Mouse (Mus musculus) hindbrain, embryonic 16.5 days (tissue): Measurements from ENCODE around the gene Polrmt. TPM values are rescaled to one million over a fixed set of nuclear protein-coding genes. Genes with fewer than 3 reads are reported as not detected.

Experiments
- ATAC-seq: fragments of 200-750 bp; cut with Nextera tagmentation; 2 replicates; pipeline ENCODE4 v1.8.0; 2017; ENCODE audit warnings: moderate TSS enrichment, moderate library complexity
- H3K27ac ChIP-seq: fragments of 300-500 bp; sonication (generic); 2 replicates; pipeline ENCODE4 v1.5.1; 2014; ENCODE audit warnings: low read depth, mild to moderate bottlenecking, control low read depth, low read length, moderate library complexity
- H3K27me3 ChIP-seq: fragments of 300-500 bp; sonication (generic); replicated peaks from 2 replicates; pipeline ENCODE4 v1.6.1; 2014; ENCODE audit warnings: low read length; ENCODE audit not compliant: control insufficient read depth, insufficient read depth
- H3K36me3 ChIP-seq: fragments of 300-500 bp; sonication (generic); 2 replicates; pipeline ENCODE4 v1.6.1; 2014; ENCODE audit warnings: mild to moderate bottlenecking, low read length, moderate library complexity, mixed read lengths; ENCODE audit not compliant: control insufficient read depth, insufficient read depth
- H3K4me1 ChIP-seq: fragments of 300-500 bp; sonication (generic); 2 replicates; pipeline ENCODE4 v1.6.1; 2014; ENCODE audit warnings: low read depth, low read length; ENCODE audit not compliant: control insufficient read depth, insufficient read depth
- H3K4me2 ChIP-seq: fragments of 300-500 bp; sonication (generic); 2 replicates; pipeline ENCODE4 v1.6.1; 2014; ENCODE audit warnings: mild to moderate bottlenecking, low read length, control low read depth, moderate library complexity
- H3K4me3 ChIP-seq: fragments of 300-500 bp; sonication (generic); 2 replicates; pipeline ENCODE4 v1.5.1; 2014; ENCODE audit warnings: mild to moderate bottlenecking, low read length, control low read depth, moderate library complexity
- H3K9ac ChIP-seq: fragments of 300-500 bp; sonication (generic); 2 replicates; pipeline ENCODE4 v1.6.1; 2014; ENCODE audit warnings: low read depth, mild to moderate bottlenecking, control low read depth, low read length, moderate library complexity
- H3K9me3 ChIP-seq: fragments of 300-500 bp; sonication (generic); 2 replicates; pipeline ENCODE4 v1.6.1; 2014; ENCODE audit warnings: mild to moderate bottlenecking, low read length, moderate library complexity; ENCODE audit not compliant: control insufficient read depth
- WGBS: fragments of 180-500 bp; shearing (Covaris S2); extraction: QIAGEN DNeasy Blood & Tissue Kit; methylation state at CpG from one replicate; pipeline ENCODE4 v1.1.7; 2014; 5-methylcytosine and 5-hydroxymethylcytosine counted together
- polyA plus RNA-seq: library from polyadenylated mRNA; unstranded; fragments of >200 nt; fragmentation: Nextera tagmentation; extraction: Ambion mirVana; gene quantifications from 2 replicates; pipeline ENCODE4 v1.2.1, GENCODE M21; 2015

The Polrmt gene
- polyA plus RNA-seq, 1 experiment from 2014 or later = 37.1 TPM

- Histone ChIP-seq H3K36me3 (peaks cover 17% of the 10 kb centered on the region), H3K4me1 (no peaks in the 10 kb centered on the region), H3K9me3 (no peaks in the 10 kb centered on the region), H3K9ac (no peak overlapping the region), H3K27me3 (no peaks in the 10 kb centered on the region), H3K4me2 (no peak overlapping the region), H3K4me3 (no peak overlapping the region), H3K27ac (no peak overlapping the region)
- 98% methylated on average over 2 of the region's 2 CpGs for WGBS
- no peak for ATAC-seq
Observed at GRCm38 (mm10) chr10:79691986-79692548, 54.3 kb downstream of the Polrmt start.

GRCm38 (mm10) chr10:79689178-79689577, 57.2 kb downstream of the Polrmt start:
- no peak overlapping the region for H3K9ac ChIP-seq
- no peaks in the 10 kb centered on the region for H3K9me3 ChIP-seq
- no peak for ATAC-seq
- peaks cover 33% of the 10 kb centered on the region for H3K36me3 ChIP-seq
- H3K4me1 ChIP-seq = peaks cover under 1% of the 10 kb centered on the region
- H3K27ac ChIP-seq = no peak overlapping the region
- no peaks in the 10 kb centered on the region for H3K27me3 ChIP-seq
- H3K4me3 ChIP-seq = no peak overlapping the region
- WGBS = 94% methylated on average over 3 of the region's 3 CpGs
- H3K4me2 ChIP-seq = no peak overlapping the region

- Histone ChIP-seq H3K9ac (no peak within 1 kb of the TSS), H3K36me3 (peaks cover 33% of the 10 kb centered on the region), H3K27me3 (no peaks in the 10 kb centered on the region), H3K27ac (no peak within 1 kb of the TSS), H3K4me3 (no peak within 1 kb of the TSS), H3K4me2 (no peak within 1 kb of the TSS), H3K9me3 (no peaks in the 10 kb centered on the region), H3K4me1 (peaks cover 5% of the 10 kb centered on the region)
- 81% methylated on average over 4 of the region's 4 CpGs for whole genome bisulfite sequencing
- ATAC-seq = no peak
Observed at GRCm38 (mm10) chr10:79688720-79689119, 57.7 kb downstream of the Polrmt start, which contains the start of gene Gzmm. TSS of gene Gzmm (plus strand) at chr10:79689020.

GRCm38 (mm10) chr10:79687513-79687912, 58.9 kb downstream of the Polrmt start:
- 94% methylated on average over 6 of the region's 6 CpGs for WGBS
- H3K4me1 ChIP-seq = peaks cover 13% of the 10 kb centered on the region
- no peaks in the 10 kb centered on the region for H3K27me3 ChIP-seq
- no peak overlapping the region for H3K4me3 ChIP-seq
- no peak overlapping the region for H3K27ac ChIP-seq
- no peak overlapping the region for H3K4me2 ChIP-seq
- H3K9ac ChIP-seq = no peak overlapping the region
- ATAC-seq = no peak
- peaks cover 33% of the 10 kb centered on the region for H3K36me3 ChIP-seq
- no peaks in the 10 kb centered on the region for H3K9me3 ChIP-seq

GRCm38 (mm10) chr10:79686691-79687090, 59.7 kb downstream of the Polrmt start:
- Histone ChIP-seq H3K4me1 (peaks cover 13% of the 10 kb centered on the region), H3K27me3 (no peaks in the 10 kb centered on the region), H3K27ac (no peak overlapping the region), H3K4me2 (no peak overlapping the region), H3K9me3 (no peaks in the 10 kb centered on the region), H3K36me3 (peaks cover 33% of the 10 kb centered on the region), H3K9ac (no peak overlapping the region), H3K4me3 (no peak overlapping the region)
- ATAC-seq = no peak
- WGBS = 100% methylated on average over 1 of the region's 1 CpGs

GRCm38 (mm10) chr10:79686219-79686618, 60.2 kb downstream of the Polrmt start:
- Histone ChIP-seq H3K9ac (no peak overlapping the region), H3K27ac (no peak overlapping the region), H3K9me3 (no peaks in the 10 kb centered on the region), H3K27me3 (no peaks in the 10 kb centered on the region), H3K4me2 (no peak overlapping the region), H3K4me3 (no peak overlapping the region), H3K36me3 (peaks cover 33% of the 10 kb centered on the region), H3K4me1 (peaks cover 15% of the 10 kb centered on the region)
- ATAC-seq = no peak
- WGBS = 92% methylated on average over 2 of the region's 2 CpGs

Other genes with a start within 250 kb of the Polrmt start
- gene Plpp2, start 212.8 kb downstream of the Polrmt start, polyA plus RNA-seq = 20.7 and 22.2 TPM in 2 replicates
- gene Mier2, start 191.4 kb downstream of the Polrmt start, polyA plus RNA-seq = 56.5 and 67.4 TPM in 2 replicates
- gene Theg, start 159.2 kb downstream of the Polrmt start, polyA plus RNA-seq = not detected in 2 replicates
- 0.62 and 0.70 TPM in 2 replicates for gene C2cd4c, start 132.6 kb downstream of the Polrmt start, polyA plus RNA-seq
- gene Shc2, start 108.7 kb downstream of the Polrmt start, polyA plus RNA-seq = 13.7 and 27.7 TPM in 2 replicates
- 0.37 and 0.89 TPM in 2 replicates for gene Odf3l2, start 100.8 kb downstream of the Polrmt start, polyA plus RNA-seq
- gene Madcam1, start 82.0 kb downstream of the Polrmt start, polyA plus RNA-seq = 0.99 and 1.5 TPM in 2 replicates
- 107 and 124 TPM in 2 replicates for gene Tpgs1, start 77.2 kb downstream of the Polrmt start, polyA plus RNA-seq
- 73.5 and 84.7 TPM in 2 replicates for gene Cdc34, start 64.4 kb downstream of the Polrmt start, polyA plus RNA-seq
- 1.7 TPM in 2 replicates for gene Gzmm, start 57.6 kb downstream of the Polrmt start, polyA plus RNA-seq
- 1,077 and 1,193 TPM in 2 replicates for gene Bsg, start 42.1 kb downstream of the Polrmt start, polyA plus RNA-seq
- 1.2 and 1.4 TPM in 2 replicates for gene Hcn2, start 29.9 kb downstream of the Polrmt start, polyA plus RNA-seq
- gene Fgf22, start 8.5 kb upstream of the Polrmt start, polyA plus RNA-seq = 1.9 and 3.1 TPM in 2 replicates
- gene Rnf126, start 20.4 kb upstream of the Polrmt start, polyA plus RNA-seq = 74.2 and 101 TPM in 2 replicates
- gene Fstl3, start 30.7 kb upstream of the Polrmt start, polyA plus RNA-seq = 2.6 and 3.0 TPM in 2 replicates
- 0.31 TPM in 1 of 2 replicates, not detected in the other for gene Prss57, start 44.4 kb upstream of the Polrmt start, polyA plus RNA-seq
- gene Palm, start 47.0 kb upstream of the Polrmt start, polyA plus RNA-seq = 297 and 309 TPM in 2 replicates
- gene Misp, start 74.4 kb upstream of the Polrmt start, polyA plus RNA-seq = 0.46 and 0.59 TPM in 2 replicates
- gene Ptbp1, start 107.8 kb upstream of the Polrmt start, polyA plus RNA-seq = 61.2 and 79.2 TPM in 2 replicates
- gene Prtn3, start 127.9 kb upstream of the Polrmt start, polyA plus RNA-seq = 10.4 and 11.2 TPM in 2 replicates
- gene Plppr3, start 128.1 kb upstream of the Polrmt start, polyA plus RNA-seq = 387 and 426 TPM in 2 replicates
- gene Elane, start 139.7 kb upstream of the Polrmt start, polyA plus RNA-seq = 0.26 and 0.32 TPM in 2 replicates
- gene Cfd, start 144.3 kb upstream of the Polrmt start, polyA plus RNA-seq = not detected in 2 replicates
- 48.2 and 53.8 TPM in 2 replicates for gene Med16, start 162.3 kb upstream of the Polrmt start, polyA plus RNA-seq
- 1.4 and 18.3 TPM in 2 replicates for gene Gm26602, start 164.3 kb upstream of the Polrmt start, polyA plus RNA-seq
- 3.1 and 3.7 TPM in 2 replicates for gene Kiss1r, start 170.4 kb upstream of the Polrmt start, polyA plus RNA-seq
- gene R3hdm4, start 174.6 kb upstream of the Polrmt start, polyA plus RNA-seq = 293 and 300 TPM in 2 replicates
- gene Arid3a, start 180.5 kb upstream of the Polrmt start, polyA plus RNA-seq = 1.6 and 1.7 TPM in 2 replicates
- 97.7 and 102 TPM in 2 replicates for gene Wdr18, start 213.6 kb upstream of the Polrmt start, polyA plus RNA-seq
- 0.45 and 0.46 TPM in 2 replicates for gene Grin3b, start 224.1 kb upstream of the Polrmt start, polyA plus RNA-seq
- 11.7 and 17.4 TPM in 2 replicates for gene Tmem259, start 237.7 kb upstream of the Polrmt start, polyA plus RNA-seq
- 30.5 and 38.9 TPM in 2 replicates for gene Cnn2, start 242.0 kb upstream of the Polrmt start, polyA plus RNA-seq
- gene Abca7, start 249.9 kb upstream of the Polrmt start, polyA plus RNA-seq = 4.2 and 5.1 TPM in 2 replicates